Mouse (Mus musculus) left cerebral cortex, postnatal 10 days (tissue): ENCODE measurements at regions not wholly inside any gene's neighbourhood (a gene's known extent, or its start where the extent isn't known, plus 50 kb on each side); places are given as distances from the start of the nearest gene placed in this dataset.
"Not testable (repeated sequence)": the region's sequence is repeated elsewhere in the genome, so short reads cannot be mapped to it uniquely, and the experiment has no call there.

Experiments used
- DNase-seq, 2 experiments: peaks; one replicate each; pipeline ENCODE4 v3.0.0; 2021 to 2022; ENCODE audit warnings: low spot score in 2 of 2, mixed read lengths in 1 of 2; ENCODE audit errors: extremely low spot score in 1 of 2
- intact Hi-C: fragments of 180-260 bp; cut with DNase I; formaldehyde crosslinking; loops from one replicate; pipeline ENCODE4 v1.15.1; 2025

GRCm38 (mm10) chr15:15082577-15083128 is 1645.9 kb upstream of the Cdh9 start:
- DNase-seq = no peak
- intact Hi-C loops = no loop called here

DNA sequence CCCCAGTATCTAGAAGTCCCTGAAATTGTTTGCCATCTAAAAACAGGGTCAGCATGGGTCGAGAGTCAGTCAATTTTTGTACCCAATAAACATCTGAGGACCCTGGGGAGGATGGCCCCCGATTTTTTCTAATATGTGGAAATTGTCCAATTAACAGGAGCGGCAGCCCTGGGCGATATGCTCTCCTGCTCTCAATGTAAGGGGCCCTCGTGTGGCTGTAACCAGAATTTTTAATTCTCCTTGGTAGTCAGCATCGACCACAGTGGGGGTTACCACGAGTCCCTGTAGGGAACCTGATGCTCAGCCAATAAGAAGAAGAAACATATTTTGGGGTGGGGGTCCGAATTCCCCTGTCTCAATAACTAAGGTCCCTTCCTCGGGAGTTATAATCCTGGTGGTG is 1639.9 kb upstream of the Cdh9 start:
- intact Hi-C loops = not testable (repeated sequence)

GRCm38 (mm10) chr15:15089783-15090182 is 1638.8 kb upstream of the Cdh9 start:
- intact Hi-C loops = not testable (repeated sequence)

More for the DNA sequence above, 1639.9 kb upstream of the Cdh9 start:
- not testable (repeated sequence) for DNase-seq

GRCm38 (mm10) chr15:15091531-15092290 is 1636.8 kb upstream of the Cdh9 start:
- intact Hi-C loops = no loop called here
- DNase-seq = no peak

More at GRCm38 (mm10) chr15:15089783-15090182, 1638.8 kb upstream of the Cdh9 start:
- not testable (repeated sequence) for DNase-seq

- DNase-seq = no peak
Observed at GRCm38 (mm10) chr15:15097391-15097790, 1631.2 kb upstream of the Cdh9 start.

DNA sequence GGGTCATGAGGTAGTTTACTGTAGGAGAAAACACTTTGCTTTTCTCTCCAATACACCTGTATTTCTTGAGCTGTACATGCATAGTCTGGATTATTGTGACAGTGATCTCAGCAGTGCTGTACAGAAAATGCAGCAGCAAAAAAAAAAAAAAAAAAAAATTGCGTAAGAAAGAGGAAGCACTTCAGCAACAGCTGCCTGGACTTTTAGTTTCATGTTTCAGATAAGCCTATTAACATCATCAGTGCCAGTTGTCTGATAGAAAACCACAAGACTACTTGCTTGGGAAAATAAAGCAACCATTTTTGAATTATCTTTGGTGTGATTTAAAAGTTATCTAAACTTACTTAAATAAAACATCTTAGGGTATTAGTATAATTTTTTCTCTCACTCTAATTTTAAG is 1626.4 kb upstream of the Cdh9 start:
- intact Hi-C loops = no loop called here
- DNase-seq = no peak

More at GRCm38 (mm10) chr15:15097391-15097790, 1631.2 kb upstream of the Cdh9 start:
- intact Hi-C loops = no loop called here

- DNase-seq = no peak
- intact Hi-C loops = no loop called here
Observed at GRCm38 (mm10) chr15:15120109-15120508, 1608.4 kb upstream of the Cdh9 start.

GRCm38 (mm10) chr15:15148791-15149190 is 1579.8 kb upstream of the Cdh9 start:
- intact Hi-C loops = no loop called here
- DNase-seq = no peak

GRCm38 (mm10) chr15:15155422-15155821 is 1573.1 kb upstream of the Cdh9 start:
- DNase-seq = no peak
- intact Hi-C loops = no loop called here

DNA sequence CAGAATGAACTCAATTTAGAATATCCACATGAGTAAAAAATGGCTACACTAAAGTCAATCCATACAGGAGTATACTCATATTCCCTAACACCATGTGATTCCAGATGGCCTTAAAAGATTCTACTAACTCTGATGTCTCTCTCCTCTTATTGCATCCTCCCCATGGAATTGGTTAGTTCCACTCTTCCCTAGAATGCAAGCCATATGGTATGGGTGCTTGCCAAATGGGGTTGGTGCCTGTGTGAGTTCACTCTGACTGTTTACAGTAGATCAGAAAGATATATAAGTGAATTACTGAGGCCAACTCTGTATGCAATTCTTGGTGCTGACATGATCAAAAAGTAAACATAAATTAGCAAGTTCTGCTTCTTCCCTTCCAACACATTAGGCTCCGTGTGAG is 1558.2 kb upstream of the Cdh9 start:
- intact Hi-C loops = no loop called here
- no peak for DNase-seq

GRCm38 (mm10) chr15:15220296-15220695 is 1508.3 kb upstream of the Cdh9 start:
- no peak for DNase-seq
- intact Hi-C loops = loop anchor here (5.0 kb wide), 1 partner anchor 593 kb away; no protein-coding TSS in a partner anchor

DNA sequence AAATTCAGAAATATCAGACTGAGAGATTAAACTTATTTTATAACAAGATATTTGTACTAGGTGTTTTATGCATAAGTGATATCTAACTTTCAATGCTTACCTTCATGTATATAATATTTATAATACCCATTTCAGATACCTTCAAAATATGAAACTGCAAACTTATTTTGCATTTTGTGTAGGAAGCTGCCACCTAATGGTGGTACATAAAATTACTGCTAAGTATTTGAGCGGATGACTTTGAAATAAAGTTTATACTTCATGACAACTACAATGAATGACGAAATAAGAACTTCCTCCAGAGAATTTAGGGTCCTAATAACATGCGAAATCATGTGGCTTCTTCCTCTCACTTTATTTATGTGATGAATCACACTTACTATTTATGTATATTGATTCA is 1498.6 kb upstream of the Cdh9 start:
- intact Hi-C loops = no loop called here
- DNase-seq = peak in 1 of 2 experiments; percentile 4

GRCm38 (mm10) chr15:15238309-15238708 is 1490.2 kb upstream of the Cdh9 start:
- intact Hi-C loops = loop anchor here (5.0 kb wide), 1 partner anchor 1834 kb away; no protein-coding TSS in a partner anchor
- DNase-seq = peak in 1 of 2 experiments; percentile 17
